Mouse (Mus musculus) ES-Bruce4 (cell line): ENCODE data around the gene Krt18. TPM values are rescaled to one million over a fixed set of nuclear protein-coding genes. Genes with fewer than 3 reads are reported as not detected.
"Not testable (repeated sequence)": the region's sequence is repeated elsewhere in the genome, so short reads cannot be mapped to it uniquely, and the experiment has no call there.

Experiments used
- H3K27ac ChIP-seq: 2 replicates; pipeline ENCODE4 v1.5.1; 2012; ENCODE audit warnings: low read length, inconsistent platforms; ENCODE audit not compliant: insufficient read depth
- H3K27me3 ChIP-seq: 2 replicates; pipeline ENCODE4 v1.6.1; 2012; ENCODE audit warnings: mild to moderate bottlenecking, low read length, inconsistent platforms; ENCODE audit not compliant: control insufficient read depth, poor library complexity, insufficient read depth, severe bottlenecking
- H3K36me3 ChIP-seq: 2 replicates; pipeline ENCODE4 v1.6.1; 2012; ENCODE audit warnings: inconsistent platforms, mild to moderate bottlenecking, low read length, moderate library complexity; ENCODE audit not compliant: control insufficient read depth, poor library complexity, insufficient read depth, severe bottlenecking
- H3K4me1 ChIP-seq: one replicate; pipeline ENCODE4 v1.8.1; 2011; ENCODE audit warnings: low read length; ENCODE audit not compliant: control insufficient read depth, insufficient read depth
- H3K4me3 ChIP-seq: 2 replicates; pipeline ENCODE4 v1.5.1; 2011; ENCODE audit warnings: low read depth, mild to moderate bottlenecking, low read length
- H3K9ac ChIP-seq: 2 replicates; pipeline ENCODE4 v1.6.1; 2012; ENCODE audit warnings: low read depth, mild to moderate bottlenecking, inconsistent platforms; ENCODE audit not compliant: poor library complexity, severe bottlenecking
- H3K9me3 ChIP-seq: replicated peaks from 2 replicates; pipeline ENCODE4 v1.6.1; 2012; ENCODE audit warnings: mild to moderate bottlenecking, low read length, inconsistent platforms; ENCODE audit not compliant: control insufficient read depth, poor library complexity, insufficient read depth, severe bottlenecking
- CTCF ChIP-seq: IDR thresholded peaks from one replicate; pipeline ENCODE4 v1.8.1; 2011; ENCODE audit warnings: low read depth, low read length
- EP300 ChIP-seq: IDR thresholded peaks from 2 replicates; pipeline ENCODE4 v1.6.1; 2011; ENCODE audit warnings: low read depth, low read length; ENCODE audit not compliant: insufficient read depth
- POLR2A ChIP-seq: IDR thresholded peaks from one replicate; pipeline ENCODE4 v1.8.1; 2011; ENCODE audit warnings: low read length; ENCODE audit not compliant: insufficient read depth
- polyA plus RNA-seq: library from polyadenylated mRNA; stranded (reverse); fragments of >200 nt; gene quantifications from 2 replicates; pipeline ENCODE4 v1.2.4, GENCODE M21; 2011; ENCODE audit warnings: low read depth; ENCODE audit not compliant: missing spikeins, insufficient read depth, insufficient read length

Krt18 gene
- polyA plus RNA-seq, 1 experiment: 334 TPM

DNA sequence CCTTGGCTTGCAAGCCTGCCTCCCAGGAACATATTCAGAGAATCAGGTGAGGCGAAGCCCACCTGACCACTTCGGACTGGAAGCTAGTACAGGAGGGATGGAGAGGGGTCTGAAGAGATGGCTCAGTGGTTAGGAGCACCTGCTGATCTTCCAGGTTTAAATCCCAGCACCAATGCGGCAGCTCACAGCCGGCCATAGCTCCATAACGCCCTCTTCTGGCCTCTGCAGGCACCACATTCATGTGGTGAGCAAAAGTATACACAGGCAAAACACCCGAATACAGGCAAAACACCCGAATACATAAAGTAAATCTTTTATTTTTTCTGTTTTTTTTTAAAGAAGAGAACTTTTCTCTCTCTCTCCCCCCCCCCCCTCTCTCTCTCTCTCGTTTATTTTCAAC, 39.3 kb upstream of the Krt18 start:
- Histone ChIP-seq H3K4me1 (no peaks in the 10 kb centered on the region), H3K9me3 (no peaks in the 10 kb centered on the region), H3K4me3 (no peak overlapping the region), H3K27ac (no peak overlapping the region), H3K9ac (no peak overlapping the region), H3K27me3 (no peaks in the 10 kb centered on the region), H3K36me3 (no peaks in the 10 kb centered on the region)
- TF ChIP-seq CTCF (peak; percentile 58), EP300 (no peak), POLR2A (no peak)

- no peaks in the 10 kb centered on the region for H3K27me3 ChIP-seq
- H3K4me3 ChIP-seq: no peak overlapping the region
- no peaks in the 10 kb centered on the region for H3K36me3 ChIP-seq
- no peaks in the 10 kb centered on the region for H3K9me3 ChIP-seq
- H3K27ac ChIP-seq: no peak overlapping the region
- H3K9ac ChIP-seq: no peak overlapping the region
- no peaks in the 10 kb centered on the region for H3K4me1 ChIP-seq
- no peak for TF ChIP-seq POLR2A
Observed at GRCm38 (mm10) chr15:101990946-101991345, 37.0 kb upstream of the Krt18 start.

DNA sequence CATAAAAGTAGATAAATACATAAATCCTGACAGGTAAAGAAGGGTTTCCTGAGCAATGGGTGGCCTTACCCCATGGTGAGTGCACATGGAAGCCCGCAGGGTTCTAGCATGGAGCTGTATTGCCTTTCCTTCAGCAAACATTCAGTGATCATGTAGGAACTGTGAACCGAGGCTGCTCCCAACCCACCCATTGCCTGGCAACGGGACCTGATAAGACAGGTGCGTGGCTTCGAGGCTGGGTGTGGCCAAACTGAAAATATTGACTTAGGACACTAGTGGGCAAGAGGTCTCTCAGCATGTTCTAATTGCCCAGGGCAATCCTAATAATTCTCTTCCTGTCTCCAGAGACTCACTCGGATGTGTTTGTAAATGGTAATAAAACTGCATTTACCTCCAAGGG, 33.6 kb upstream of the Krt18 start:
- no peak overlapping the region for H3K4me3 ChIP-seq
- H3K9me3 ChIP-seq: no peaks in the 10 kb centered on the region
- H3K27me3 ChIP-seq: no peaks in the 10 kb centered on the region
- no peak for TF ChIP-seq CTCF
- no peak for TF ChIP-seq EP300
- no peak for TF ChIP-seq POLR2A
- no peaks in the 10 kb centered on the region for H3K36me3 ChIP-seq
- H3K4me1 ChIP-seq: no peaks in the 10 kb centered on the region
- no peak overlapping the region for H3K9ac ChIP-seq
- H3K27ac ChIP-seq: no peak overlapping the region

GRCm38 (mm10) chr15:101995484-101996236, 32.3 kb upstream of the Krt18 start:
- Histone ChIP-seq H3K4me1 (no peaks in the 10 kb centered on the region), H3K27me3 (no peaks in the 10 kb centered on the region), H3K27ac (no peak overlapping the region), H3K4me3 (no peak overlapping the region), H3K9ac (no peak overlapping the region), H3K36me3 (no peaks in the 10 kb centered on the region), H3K9me3 (no peaks in the 10 kb centered on the region)
- no peak for TF ChIP-seq EP300
- TF ChIP-seq CTCF: no peak
- no peak for TF ChIP-seq POLR2A

- H3K27me3 ChIP-seq, H3K27ac ChIP-seq, H3K36me3 ChIP-seq, H3K9ac ChIP-seq, H3K4me1 ChIP-seq, H3K9me3 ChIP-seq, H3K4me3 ChIP-seq: not testable (repeated sequence)
Observed at GRCm38 (mm10) chr15:101996450-101997078, 31.4 kb upstream of the Krt18 start.

GRCm38 (mm10) chr15:101999156-101999555, 28.8 kb upstream of the Krt18 start:
- Histone ChIP-seq H3K27me3 (no peaks in the 10 kb centered on the region), H3K36me3 (no peaks in the 10 kb centered on the region), H3K4me3 (no peak overlapping the region), H3K9me3 (no peaks in the 10 kb centered on the region), H3K27ac (no peak overlapping the region), H3K9ac (no peak overlapping the region), H3K4me1 (no peaks in the 10 kb centered on the region)
- TF ChIP-seq CTCF: no peak
- no peak for TF ChIP-seq POLR2A
- TF ChIP-seq EP300: no peak
